Mouse (Mus musculus) midbrain, embryonic 12.5 days (tissue): ENCODE measurements around the gene Gm266. TPM values are rescaled to one million over a fixed set of nuclear protein-coding genes. Genes with fewer than 3 reads are reported as not detected.

ENCODE experiments used
- ATAC-seq: fragments of 200-750 bp; cut with Nextera tagmentation; 2 replicates; pipeline ENCODE4 v1.8.0; 2017; ENCODE audit warnings: low read depth, moderate TSS enrichment, moderate library complexity; ENCODE audit not compliant: low FRiP score
- H3K27ac ChIP-seq: fragments of 300-500 bp; sonication (generic); replicated peaks from 2 replicates; pipeline ENCODE4 v1.5.1; 2016; ENCODE audit warnings: mild to moderate bottlenecking
- H3K27me3 ChIP-seq: fragments of 300-500 bp; sonication (generic); 2 replicates; pipeline ENCODE4 v1.6.1; 2016; ENCODE audit warnings: mild to moderate bottlenecking
- H3K36me3 ChIP-seq: fragments of 300-500 bp; sonication (generic); 2 replicates; pipeline ENCODE4 v1.6.1; 2016
- H3K4me1 ChIP-seq: fragments of 300-500 bp; sonication (generic); 2 replicates; pipeline ENCODE4 v1.6.1; 2016
- H3K4me2 ChIP-seq: fragments of 300-500 bp; sonication (generic); replicated peaks from 2 replicates; pipeline ENCODE4 v1.6.1; 2016; ENCODE audit warnings: mild to moderate bottlenecking, moderate library complexity
- H3K4me3 ChIP-seq: fragments of 300-500 bp; sonication (generic); 2 replicates; pipeline ENCODE4 v1.5.1; 2016; ENCODE audit warnings: mild to moderate bottlenecking
- H3K9ac ChIP-seq: fragments of 300-500 bp; sonication (generic); replicated peaks from 2 replicates; pipeline ENCODE4 v1.6.1; 2016; ENCODE audit warnings: mild to moderate bottlenecking, moderate library complexity
- H3K9me3 ChIP-seq: fragments of 300-500 bp; sonication (generic); 2 replicates; pipeline ENCODE4 v1.6.1; 2016; ENCODE audit warnings: mild to moderate bottlenecking
- WGBS: fragments of 180-500 bp; shearing (Covaris S2); methylation state at CpG from one replicate; pipeline ENCODE4 v1.1.7; 2016; 5-methylcytosine and 5-hydroxymethylcytosine counted together
- polyA plus RNA-seq: library from polyadenylated mRNA; unstranded; fragments of >200 nt; fragmentation: Nextera tagmentation; extraction: Ambion mirVana; gene quantifications from 2 replicates; pipeline ENCODE4 v1.2.1, GENCODE M21; 2016

Gene Gm266
- polyA plus RNA-seq, 1 experiment from 2014 or later = 2.3 TPM

DNA sequence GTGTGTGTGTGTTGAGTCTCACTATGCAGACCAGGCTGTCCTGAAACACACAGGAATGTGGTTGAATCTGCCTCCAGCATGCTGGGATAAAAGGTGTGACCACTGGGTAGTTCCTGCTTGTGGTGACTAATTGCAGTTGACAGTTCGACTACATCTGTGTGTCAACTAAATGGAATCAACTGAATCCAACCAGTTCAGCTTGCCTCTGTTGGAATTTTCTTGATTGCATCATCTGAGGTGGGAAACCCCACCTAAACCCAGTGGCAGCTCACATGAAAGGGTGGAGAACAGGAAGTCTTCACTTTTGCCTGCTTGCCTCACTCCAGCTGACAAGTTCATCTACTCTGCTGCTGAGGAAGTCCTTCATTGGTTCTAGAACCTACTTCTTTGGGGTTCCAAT, 14.5 kb downstream of the Gm266 start:
- H3K36me3 ChIP-seq = no peaks in the 10 kb centered on the region
- no peak overlapping the region for H3K4me2 ChIP-seq
- H3K9me3 ChIP-seq = no peaks in the 10 kb centered on the region
- H3K27ac ChIP-seq = no peak overlapping the region
- H3K4me3 ChIP-seq = no peak overlapping the region
- ATAC-seq = no peak
- WGBS = 85% methylated on average over 1 of the region's 1 CpGs
- H3K27me3 ChIP-seq = no peaks in the 10 kb centered on the region; the same call in 1 of the 2 replicates
- no peak overlapping the region for H3K9ac ChIP-seq
- H3K4me1 ChIP-seq = peaks cover 9% of the 10 kb centered on the region; the same call in 1 of the 2 replicates

DNA sequence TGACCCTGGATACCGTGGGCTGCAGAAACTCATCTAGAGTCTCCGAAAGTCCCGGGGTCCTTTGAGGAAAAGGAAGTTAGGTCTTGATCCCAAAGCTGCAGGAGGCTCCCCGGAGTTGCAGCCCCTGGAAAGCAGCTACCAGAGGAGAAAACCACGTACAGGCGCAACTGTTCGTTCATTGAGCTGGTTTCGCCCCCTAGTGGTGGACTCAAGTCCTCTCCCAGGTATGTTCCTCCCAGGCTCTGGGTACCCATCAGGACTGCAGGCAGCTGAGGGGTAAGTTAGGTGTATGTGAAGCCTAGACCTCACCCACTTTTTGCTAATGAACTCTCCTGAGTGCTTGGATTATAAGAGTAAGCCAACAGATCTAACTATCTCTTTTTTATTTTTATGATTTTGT, 16.1 kb downstream of the Gm266 start:
- no peak for ATAC-seq
- Histone ChIP-seq H3K27me3 (peaks cover 5% of the 10 kb centered on the region; the same call in 1 of the 2 replicates), H3K4me3 (no peak overlapping the region), H3K9me3 (no peaks in the 10 kb centered on the region), H3K4me1 (0 out of 2 replicates have a peak, but pooled peaks cover under 1% of the 10 kb centered on the region), H3K36me3 (no peaks in the 10 kb centered on the region), H3K9ac (no peak overlapping the region), H3K27ac (no peak overlapping the region), H3K4me2 (no peak overlapping the region)
- WGBS = 8% methylated on average over 8 of the region's 8 CpGs

- no peaks in the 10 kb centered on the region for H3K9me3 ChIP-seq
- no peak overlapping the region for H3K27ac ChIP-seq
- no peaks in the 10 kb centered on the region for H3K36me3 ChIP-seq
- H3K27me3 ChIP-seq = peaks cover 5% of the 10 kb centered on the region; the same call in 1 of the 2 replicates
- ATAC-seq = no peak
- no peak overlapping the region for H3K4me2 ChIP-seq
- no peaks in the 10 kb centered on the region for H3K4me1 ChIP-seq
- H3K4me3 ChIP-seq = no peak overlapping the region
- H3K9ac ChIP-seq = no peak overlapping the region
- WGBS = 73% methylated on average over 7 of the region's 7 CpGs
Measured at GRCm38 (mm10) chr12:111468206-111468605, 17.4 kb downstream of the Gm266 start.

DNA sequence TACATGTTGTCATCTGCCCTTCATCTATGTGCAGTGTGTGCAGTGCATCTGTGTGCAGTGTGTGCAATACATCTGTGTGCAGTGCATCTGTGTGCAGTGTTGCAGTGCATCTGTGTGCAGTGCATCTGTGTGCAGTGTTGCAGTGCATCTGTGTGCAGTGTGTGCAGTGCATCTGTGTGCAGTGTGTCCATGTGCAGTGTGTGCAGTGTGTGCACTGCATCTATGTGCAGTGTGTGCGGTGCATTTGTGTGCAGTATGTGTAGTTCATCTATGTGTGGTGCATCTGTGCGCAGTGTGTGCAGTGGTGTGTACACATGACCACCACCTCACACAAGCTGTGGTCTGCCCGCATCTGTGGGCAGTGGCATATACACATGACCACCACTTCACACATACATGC, 19.3 kb downstream of the Gm266 start:
- peaks cover 5% of the 10 kb centered on the region; the same call in 1 of the 2 replicates for H3K27me3 ChIP-seq
- H3K9ac ChIP-seq = no peak overlapping the region
- 95% methylated on average over 3 of the region's 3 CpGs for WGBS
- H3K4me1 ChIP-seq = no peaks in the 10 kb centered on the region
- H3K36me3 ChIP-seq = no peaks in the 10 kb centered on the region
- H3K4me2 ChIP-seq = no peak overlapping the region
- no peak overlapping the region for H3K27ac ChIP-seq
- no peak overlapping the region for H3K4me3 ChIP-seq
- H3K9me3 ChIP-seq = no peaks in the 10 kb centered on the region
- ATAC-seq = no peak

DNA sequence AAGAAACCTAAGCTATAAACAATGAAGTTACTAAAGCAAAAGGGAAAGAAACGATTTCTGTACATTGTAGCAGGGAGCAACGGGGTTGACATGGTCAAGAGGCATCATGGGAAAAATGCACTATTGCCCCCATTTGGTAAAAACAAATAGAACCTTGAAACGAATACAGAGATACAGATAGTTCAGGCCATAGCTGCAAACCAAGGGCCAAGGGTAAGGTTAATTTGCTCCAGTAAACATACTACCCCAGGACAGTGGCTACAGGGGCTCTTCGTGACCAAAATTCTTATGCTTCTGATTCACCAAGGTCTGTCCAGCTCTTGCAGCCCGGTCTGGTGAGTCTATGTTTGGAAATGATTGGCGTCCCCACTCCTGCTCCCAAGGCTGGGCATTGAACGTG, 22.1 kb downstream of the Gm266 start:
- no peaks in the 10 kb centered on the region for H3K36me3 ChIP-seq
- ATAC-seq = no peak
- H3K4me1 ChIP-seq = no peaks in the 10 kb centered on the region
- H3K27me3 ChIP-seq = 0 out of 2 replicates have a peak, but pooled peaks cover 22% of the 10 kb centered on the region
- 79% methylated on average over 7 of the region's 7 CpGs for WGBS
- no peak overlapping the region for H3K27ac ChIP-seq
- no peak overlapping the region for H3K4me3 ChIP-seq
- no peak overlapping the region for H3K9ac ChIP-seq
- no peaks in the 10 kb centered on the region for H3K9me3 ChIP-seq
- H3K4me2 ChIP-seq = no peak overlapping the region

DNA sequence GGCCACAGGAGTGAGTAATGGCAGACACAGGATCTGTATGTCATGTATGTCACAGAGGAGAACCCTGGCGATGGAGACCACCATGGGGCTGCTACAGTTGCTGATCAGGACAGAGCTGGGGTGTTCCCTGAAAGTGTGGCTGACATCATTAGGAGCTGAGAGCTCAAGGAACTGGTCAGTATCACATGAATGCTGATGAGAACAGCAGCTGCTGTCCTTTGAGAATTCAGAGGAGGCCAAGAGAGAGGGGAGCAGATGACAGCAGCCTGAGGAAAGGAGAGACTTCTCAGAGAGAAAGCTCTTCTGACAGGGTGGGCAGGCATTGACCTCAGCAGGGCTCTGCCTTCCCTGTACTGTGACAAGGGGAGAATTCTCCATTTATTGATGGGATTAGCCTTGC, 27.9 kb downstream of the Gm266 start:
- Histone ChIP-seq H3K9ac (no peak overlapping the region), H3K27me3 (peaks cover 59% of the 10 kb centered on the region), H3K4me1 (no peaks in the 10 kb centered on the region), H3K36me3 (no peaks in the 10 kb centered on the region), H3K9me3 (no peaks in the 10 kb centered on the region), H3K27ac (no peak overlapping the region), H3K4me3 (no peak overlapping the region), H3K4me2 (no peak overlapping the region)
- whole genome bisulfite sequencing = 84% methylated on average over 1 of the region's 1 CpGs
- ATAC-seq = no peak

GRCm38 (mm10) chr12:111455860-111456259, 29.8 kb downstream of the Gm266 start:
- Histone ChIP-seq H3K27ac (no peak overlapping the region), H3K9me3 (no peaks in the 10 kb centered on the region), H3K4me2 (no peak overlapping the region), H3K36me3 (no peaks in the 10 kb centered on the region), H3K27me3 (peaks cover 76% of the 10 kb centered on the region), H3K9ac (no peak overlapping the region), H3K4me3 (no peak overlapping the region), H3K4me1 (no peaks in the 10 kb centered on the region)
- ATAC-seq = no peak
- WGBS = 53% methylated on average over 8 of the region's 8 CpGs

- Histone ChIP-seq H3K27ac (no peak overlapping the region), H3K36me3 (no peaks in the 10 kb centered on the region), H3K4me1 (no peaks in the 10 kb centered on the region), H3K4me2 (no peak overlapping the region), H3K9me3 (no peaks in the 10 kb centered on the region), H3K4me3 (no peak overlapping the region), H3K9ac (no peak overlapping the region), H3K27me3 (peaks cover 76% of the 10 kb centered on the region)
- WGBS = 71% methylated on average over 12 of the region's 12 CpGs
- ATAC-seq = no peak
Measured at GRCm38 (mm10) chr12:111455311-111455846, 30.2 kb downstream of the Gm266 start.

DNA sequence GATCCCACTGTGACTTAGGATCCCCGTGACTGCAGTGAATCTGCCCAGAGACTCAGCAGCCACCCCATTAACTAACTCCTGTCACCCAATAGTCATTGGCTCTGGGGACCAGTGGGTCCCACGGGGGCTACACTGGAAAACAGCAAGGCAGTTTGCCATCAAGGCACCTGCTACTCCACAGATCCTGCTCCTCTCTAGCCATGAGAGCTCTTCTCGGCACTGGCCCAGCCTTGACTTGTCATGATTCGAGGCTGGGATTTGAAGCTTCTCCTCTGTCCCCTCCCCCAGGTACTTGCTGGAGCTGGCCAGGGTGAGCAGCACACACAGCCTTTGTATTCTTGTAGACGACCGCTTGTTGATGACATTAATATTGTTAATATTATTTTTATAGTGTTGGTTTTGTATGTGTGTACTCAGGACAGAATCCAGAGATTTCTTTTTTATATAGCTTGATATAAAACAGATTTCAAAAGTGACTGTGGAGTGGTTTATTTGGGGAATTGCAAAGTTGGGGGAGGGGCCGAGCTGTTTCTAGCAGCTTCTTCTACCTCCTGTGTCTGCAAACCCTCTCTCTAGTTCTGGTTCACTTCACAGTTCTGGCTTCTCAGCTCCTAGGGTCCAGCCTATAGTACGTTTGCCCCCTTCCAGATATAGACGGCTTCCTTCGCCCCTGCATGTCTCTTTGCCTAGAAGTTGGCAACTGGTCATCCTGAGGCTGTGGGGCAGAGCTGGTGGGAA, 30.9 kb downstream of the Gm266 start:
- H3K4me2 ChIP-seq = no peak overlapping the region
- ATAC-seq = no peak

GRCm38 (mm10) chr12:111454021-111454420, 31.6 kb downstream of the Gm266 start:
- no peak overlapping the region for H3K4me3 ChIP-seq
- H3K27ac ChIP-seq = no peak overlapping the region
- no peak overlapping the region for H3K4me2 ChIP-seq
- peaks cover 81% of the 10 kb centered on the region for H3K27me3 ChIP-seq
- ATAC-seq = no peak
- no peak overlapping the region for H3K9ac ChIP-seq
- H3K4me1 ChIP-seq = 0 out of 2 replicates have a peak, but pooled peaks cover under 1% of the 10 kb centered on the region
- WGBS = 37% methylated on average over 4 of the region's 4 CpGs
- no peaks in the 10 kb centered on the region for H3K36me3 ChIP-seq
- no peaks in the 10 kb centered on the region for H3K9me3 ChIP-seq

More for the DNA sequence above, 30.9 kb downstream of the Gm266 start:
- peaks cover 76% of the 10 kb centered on the region for H3K27me3 ChIP-seq
- no peak overlapping the region for H3K4me3 ChIP-seq
- WGBS = 74% methylated on average over 10 of the region's 10 CpGs
- H3K36me3 ChIP-seq = no peaks in the 10 kb centered on the region
- H3K9ac ChIP-seq = no peak overlapping the region
- H3K27ac ChIP-seq = no peak overlapping the region
- H3K9me3 ChIP-seq = no peaks in the 10 kb centered on the region
- no peaks in the 10 kb centered on the region for H3K4me1 ChIP-seq

DNA sequence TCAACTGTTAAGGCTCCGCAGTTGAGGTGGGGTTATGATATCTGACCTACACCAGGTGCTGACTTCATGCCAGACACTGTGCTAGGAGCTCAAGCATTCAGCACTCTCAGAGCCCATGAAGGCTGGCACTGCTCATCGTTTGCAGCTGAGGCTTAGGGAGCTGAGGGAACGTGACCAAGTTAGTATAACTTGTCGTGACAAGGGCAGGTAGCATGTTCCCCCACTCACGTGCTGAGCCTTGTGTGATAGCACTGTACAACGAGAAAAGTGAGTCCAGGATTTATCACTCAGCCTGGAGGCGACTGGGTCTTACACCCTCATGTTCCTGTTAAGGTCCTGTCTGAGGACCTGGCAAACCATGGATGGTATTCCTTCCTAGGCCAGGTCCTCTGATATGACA, 34.1 kb downstream of the Gm266 start:
- Histone ChIP-seq H3K4me3 (no peak overlapping the region), H3K36me3 (no peaks in the 10 kb centered on the region), H3K4me2 (no peak overlapping the region), H3K9me3 (no peaks in the 10 kb centered on the region), H3K9ac (no peak overlapping the region), H3K27ac (no peak overlapping the region), H3K4me1 (0 out of 2 replicates have a peak, but pooled peaks cover 7% of the 10 kb centered on the region), H3K27me3 (peaks cover 95% of the 10 kb centered on the region)
- ATAC-seq = no peak
- WGBS = 82% methylated on average over 7 of the region's 7 CpGs

- no peaks in the 10 kb centered on the region for H3K36me3 ChIP-seq
- H3K4me1 ChIP-seq = peaks cover 15% of the 10 kb centered on the region
- no peak overlapping the region for H3K4me2 ChIP-seq
- H3K9ac ChIP-seq = no peak overlapping the region
- peaks cover 95% of the 10 kb centered on the region for H3K27me3 ChIP-seq
- no peak overlapping the region for H3K4me3 ChIP-seq
- no peaks in the 10 kb centered on the region for H3K9me3 ChIP-seq
- H3K27ac ChIP-seq = no peak overlapping the region
- 57% methylated on average over 6 of the region's 6 CpGs for WGBS
- no peak for ATAC-seq
Measured at GRCm38 (mm10) chr12:111450359-111450758, 35.3 kb downstream of the Gm266 start.
